Mouse (Mus musculus) urinary bladder, adult 18-20 months (tissue): ENCODE measurements around the gene Tango6.

Experiments
- DNase-seq, 2 experiments: peaks; one replicate each; pipeline ENCODE4 v3.0.0; 2022; ENCODE audit warnings: low spot score in 2 of 2, mixed read lengths in 2 of 2

Tango6 gene

GRCm38 (mm10) chr8:106682971-106683668 is at the start of gene Tango6:
Gene Tango6, plus strand, starts transcription at chr8:106683068.
- peak; percentile 82 to 91 for DNase-seq

GRCm38 (mm10) chr8:106633361-106634158 is 49.3 kb upstream of the Tango6 start:
- no peak for DNase-seq

- no peak for DNase-seq
These were observed 47.6 kb upstream of the Tango6 start for GRCm38 (mm10) chr8:106635284-106635683.

- no peak for DNase-seq
These were observed 45.4 kb upstream of the Tango6 start for GRCm38 (mm10) chr8:106637446-106637845.

GRCm38 (mm10) chr8:106638768-106639295 is 44.0 kb upstream of the Tango6 start:
- no peak for DNase-seq

GRCm38 (mm10) chr8:106640212-106640611 is 42.7 kb upstream of the Tango6 start:
- DNase-seq: no peak

- no peak for DNase-seq
These were observed 41.9 kb upstream of the Tango6 start for GRCm38 (mm10) chr8:106640921-106641320.

GRCm38 (mm10) chr8:106642172-106642571 is 40.7 kb upstream of the Tango6 start:
- DNase-seq: no peak

GRCm38 (mm10) chr8:106643100-106643499 is 39.8 kb upstream of the Tango6 start:
- DNase-seq: no peak

GRCm38 (mm10) chr8:106644957-106645356 is 37.9 kb upstream of the Tango6 start:
- DNase-seq: no peak

- DNase-seq: no peak
These were observed 36.7 kb upstream of the Tango6 start for GRCm38 (mm10) chr8:106646153-106646552.

GRCm38 (mm10) chr8:106646731-106647130 is 36.1 kb upstream of the Tango6 start:
- DNase-seq: peak; percentile 59 to 66

GRCm38 (mm10) chr8:106647387-106647786 is 35.5 kb upstream of the Tango6 start:
- DNase-seq: peak; percentile 60 to 69

- DNase-seq: no peak
These were observed 34.4 kb upstream of the Tango6 start for GRCm38 (mm10) chr8:106648421-106648820.

GRCm38 (mm10) chr8:106651994-106652393 is 30.9 kb upstream of the Tango6 start:
- DNase-seq: no peak

- no peak for DNase-seq
These were observed 26.8 kb upstream of the Tango6 start for GRCm38 (mm10) chr8:106656046-106656445.

- no peak for DNase-seq
These were observed 10.1 kb upstream of the Tango6 start for GRCm38 (mm10) chr8:106672786-106673185.

GRCm38 (mm10) chr8:106674318-106674717 is 8.6 kb upstream of the Tango6 start:
- DNase-seq: no peak

- no peak for DNase-seq
These were observed 8.0 kb upstream of the Tango6 start for GRCm38 (mm10) chr8:106674894-106675293.

GRCm38 (mm10) chr8:106684387-106684786 is 1.5 kb downstream of the Tango6 start:
- DNase-seq: no peak

- DNase-seq: no peak
These were observed 4.6 kb downstream of the Tango6 start for GRCm38 (mm10) chr8:106687479-106687878.

GRCm38 (mm10) chr8:106697748-106698248 is 14.9 kb downstream of the Tango6 start:
- DNase-seq: no peak

- DNase-seq: peak; percentile 15 to 59
These were observed 16.7 kb downstream of the Tango6 start for GRCm38 (mm10) chr8:106699588-106699987.
